Mouse (Mus musculus): ENCODE measurements around the gene Erf.

Gene Erf

DNA sequence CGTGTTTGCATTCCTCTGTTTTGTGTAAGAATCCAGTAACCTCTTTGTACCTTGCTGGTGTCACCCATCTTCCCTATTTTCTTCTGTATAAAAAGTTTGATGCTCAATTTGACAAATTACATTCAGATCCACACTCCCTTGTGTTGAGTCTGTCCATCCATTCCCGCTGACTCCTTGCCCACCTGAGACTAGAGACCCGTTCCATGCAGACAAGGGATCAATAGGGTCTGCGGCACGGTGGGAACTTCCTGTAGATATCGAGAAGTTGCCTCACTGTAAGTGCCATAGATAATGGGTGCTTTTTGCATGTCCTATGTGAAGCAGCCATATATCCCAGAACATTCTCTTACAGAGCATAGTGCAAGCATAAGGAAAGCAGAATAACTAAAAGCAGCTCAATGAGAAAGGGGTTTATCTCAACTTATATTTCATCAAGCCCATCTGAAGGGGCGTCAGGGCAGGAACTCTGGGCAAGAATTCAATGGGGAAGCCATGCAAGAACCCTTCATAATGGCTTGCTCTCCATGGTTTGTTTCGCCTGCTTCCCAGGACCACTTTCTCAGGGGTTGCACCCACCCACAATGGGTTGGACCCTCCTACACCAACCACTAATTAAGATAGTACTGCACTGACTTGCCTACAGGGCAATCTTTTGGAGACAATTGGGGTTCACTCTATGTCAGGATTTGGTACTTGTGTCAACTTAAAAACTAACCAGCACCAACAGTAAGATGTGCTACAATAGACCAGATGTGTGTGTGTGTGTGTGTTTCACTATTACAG is 15.8 kb upstream of the Erf start:
- peak; percentile 16 for DNase-seq

DNA sequence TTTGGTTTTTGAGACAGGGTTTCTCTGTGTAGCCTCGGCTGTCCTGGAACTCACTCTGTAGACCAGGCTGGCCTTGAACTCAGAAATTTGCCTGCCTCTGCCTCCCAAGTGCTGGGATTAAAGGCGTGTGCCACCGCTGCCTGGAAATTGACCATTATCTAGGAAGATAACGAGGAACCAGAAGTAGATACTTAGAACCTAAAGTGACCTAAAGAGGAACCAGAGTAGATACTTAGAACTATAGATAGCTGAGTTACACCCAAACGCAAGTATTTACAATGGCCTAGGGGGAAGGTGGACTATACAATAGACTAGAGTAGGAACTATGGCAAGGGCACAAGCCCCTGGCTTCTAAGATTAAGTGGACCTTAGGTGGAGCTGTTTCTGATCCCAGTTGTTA is 15.2 kb upstream of the Erf start:
- DNase-seq = peak; percentile 13

DNA sequence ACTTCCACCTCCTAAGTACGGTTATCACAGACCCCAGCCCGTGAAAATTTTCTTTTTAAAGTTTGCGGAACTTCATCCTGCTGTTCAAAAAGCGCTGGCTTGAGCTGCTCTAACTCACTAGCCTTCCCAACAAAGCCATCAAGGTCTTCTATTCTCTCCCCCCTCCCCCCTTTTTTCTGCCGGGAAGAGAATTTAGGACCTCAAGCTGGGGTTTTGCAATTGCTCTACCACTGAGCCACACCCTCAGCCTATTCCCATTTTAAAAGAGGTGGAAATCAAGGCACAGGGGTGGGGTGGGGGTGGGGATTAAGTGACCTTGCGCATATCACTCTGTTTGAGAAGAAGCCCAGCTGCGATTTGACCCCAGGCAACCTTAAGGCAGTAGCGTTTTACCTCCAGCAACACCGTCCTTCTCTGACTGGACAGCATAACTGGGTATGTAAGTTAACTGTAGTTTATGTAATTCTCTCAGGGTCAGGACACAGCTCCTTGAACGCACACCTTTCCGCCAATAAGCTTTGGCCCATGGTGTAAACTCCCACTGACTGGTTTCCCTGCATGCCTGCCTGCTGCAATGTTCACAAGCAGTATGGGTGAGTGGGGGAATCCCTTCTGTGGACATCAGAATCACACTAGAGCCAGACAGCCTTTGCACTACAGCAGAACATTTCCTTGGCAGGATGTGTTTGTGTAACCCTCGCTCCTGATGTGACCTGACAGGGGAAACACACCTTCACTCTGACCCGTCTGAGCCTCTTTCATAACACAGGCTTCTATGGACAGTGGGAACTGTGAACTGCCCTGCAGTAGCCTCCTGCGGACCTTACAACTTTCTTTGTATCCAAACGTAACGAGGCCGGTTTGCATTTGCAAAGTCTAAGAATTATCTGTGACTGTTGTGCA is 13.7 kb upstream of the Erf start:
- DNase-seq = no peak

DNA sequence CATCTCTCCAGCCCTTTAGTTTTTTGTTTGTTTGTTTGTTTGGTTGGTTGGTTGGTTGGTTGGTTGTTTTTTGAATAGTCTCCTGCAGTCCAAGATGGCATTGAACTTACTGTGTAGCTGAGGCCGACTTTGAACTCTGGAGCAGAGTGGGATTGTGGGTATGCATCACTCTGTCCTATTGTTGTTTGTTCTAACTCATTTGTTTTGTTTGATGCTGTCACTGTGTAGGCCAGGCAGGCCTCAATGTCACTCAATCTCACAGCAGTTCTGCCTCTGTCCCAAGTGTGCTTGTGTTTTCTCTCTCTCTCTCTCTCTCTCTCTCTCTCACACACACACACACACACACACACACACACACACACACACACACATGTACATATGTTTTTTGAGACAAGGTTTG is 11.3 kb upstream of the Erf start:
- no peak for DNase-seq

DNA sequence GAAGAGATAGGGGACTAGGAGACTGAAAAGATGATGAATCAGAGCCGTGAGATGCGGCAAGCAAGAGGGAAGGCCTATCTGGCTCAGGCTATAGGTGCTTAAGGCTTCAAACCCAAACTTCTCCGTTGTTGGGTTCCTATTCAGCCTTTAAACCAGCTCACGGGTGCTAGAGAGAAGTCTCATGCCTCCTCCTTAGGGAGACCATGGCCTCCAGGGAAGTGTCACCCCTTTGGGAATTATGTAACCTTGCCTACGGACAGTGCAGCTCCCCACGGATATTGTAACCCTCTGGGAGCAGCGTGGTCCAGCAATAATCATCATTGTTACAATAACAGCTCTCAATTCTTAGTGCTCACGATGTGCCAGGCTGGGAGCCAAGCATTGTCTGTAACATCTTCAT is 1.3 kb upstream of the Erf start:
- DNase-seq = no peak

DNA sequence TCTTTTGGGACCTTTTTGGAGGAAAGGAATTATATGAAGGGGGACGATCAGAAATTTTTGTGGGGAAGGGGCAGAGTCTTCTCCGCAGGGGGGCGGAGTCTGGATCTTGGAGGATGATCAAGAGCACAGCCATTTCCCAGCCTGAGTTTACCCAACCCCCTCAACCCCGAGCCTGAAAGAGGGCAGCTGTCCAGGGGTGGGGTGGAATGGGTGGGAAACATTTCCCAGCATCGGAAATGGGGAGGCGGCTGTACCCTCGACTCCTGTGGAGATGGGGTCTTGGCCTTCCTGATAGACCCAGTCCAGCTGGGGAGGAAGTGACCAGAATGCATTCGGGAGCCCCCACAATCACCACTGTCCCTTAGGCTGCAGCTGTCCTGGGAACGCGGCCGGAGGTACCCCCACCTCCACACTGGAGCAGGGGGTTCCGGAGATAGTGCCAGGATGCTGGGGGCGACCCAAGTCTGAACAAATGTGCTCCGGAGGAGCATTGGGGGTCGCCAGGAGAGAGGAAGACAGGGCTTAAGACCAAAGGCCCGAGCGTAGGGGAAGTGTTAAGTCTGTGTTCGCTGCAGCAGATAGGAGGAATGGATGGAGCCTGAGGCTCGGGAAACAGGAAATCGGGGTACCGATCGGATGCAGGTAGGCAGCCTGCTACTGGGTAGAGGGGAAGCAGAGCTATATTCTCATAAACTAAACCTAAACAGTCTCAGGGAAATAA is 670 bp upstream of the Erf start:
- peak; percentile 61 for DNase-seq

DNA sequence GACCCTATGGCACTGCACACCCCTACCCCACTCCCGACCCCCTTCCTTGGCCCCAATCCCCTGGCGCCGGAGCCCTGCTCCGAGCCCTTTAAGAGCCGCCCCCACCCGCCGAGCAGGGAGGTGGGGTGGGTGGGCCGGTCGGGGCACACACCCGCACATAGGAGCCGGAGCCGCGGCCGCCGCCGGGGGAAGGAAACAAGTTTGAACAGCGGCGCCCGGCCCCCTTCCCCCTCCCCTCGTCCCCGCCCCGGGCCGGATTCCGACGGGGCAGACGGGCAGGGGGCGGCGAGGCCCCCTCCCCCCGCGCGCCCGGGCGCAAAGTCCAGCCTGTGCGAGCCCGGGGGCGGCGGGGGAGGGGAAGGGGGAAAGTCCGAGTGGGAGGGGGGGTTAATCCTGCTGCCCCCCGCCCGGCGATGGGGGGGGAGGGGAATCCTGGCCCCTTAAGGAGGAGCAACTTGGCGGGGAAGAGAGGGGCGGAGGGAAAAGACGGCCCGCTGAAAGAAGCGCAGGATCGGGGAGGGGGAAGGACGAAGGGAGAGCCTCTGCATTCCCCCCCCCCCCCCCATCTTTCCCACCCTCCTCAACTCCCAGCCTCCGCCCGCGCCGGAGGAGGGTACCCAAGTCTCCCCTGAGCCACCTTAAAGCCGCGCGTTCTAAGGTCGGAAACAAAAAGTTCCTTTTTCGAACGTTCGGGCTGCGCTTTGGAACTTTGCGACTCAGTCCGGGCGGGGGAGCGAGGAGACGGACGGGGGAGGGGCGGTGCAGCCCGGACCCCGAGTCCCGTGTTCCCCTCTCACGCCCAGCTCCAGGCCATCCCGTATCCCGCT is 1.0 kb downstream of the Erf start:
- peak; percentile 85 for DNase-seq

DNA sequence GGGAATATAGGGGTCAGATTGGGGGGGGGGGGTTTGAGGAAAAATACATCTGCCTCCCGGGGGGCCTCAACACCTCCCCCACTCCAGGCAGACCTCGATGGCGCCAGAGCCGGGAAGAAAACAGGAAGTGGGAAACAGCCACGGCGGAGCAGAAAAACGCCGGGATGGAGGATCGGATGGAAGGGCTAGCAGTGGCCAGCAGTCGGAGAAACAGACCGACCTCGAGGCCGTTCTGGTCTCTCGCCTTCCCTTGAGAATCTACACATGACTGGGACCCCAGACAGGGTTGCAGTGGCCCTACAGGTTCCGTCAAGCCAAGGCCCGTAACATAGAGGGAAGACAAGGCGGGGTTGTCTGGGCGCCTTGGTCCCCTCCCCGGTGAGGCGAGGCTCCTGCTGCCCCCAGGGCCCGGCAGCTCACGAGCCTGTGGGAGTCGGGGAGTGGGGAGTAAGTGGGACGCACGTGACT is 1.7 kb downstream of the Erf start:
- DNase-seq = peak; percentile 58

DNA sequence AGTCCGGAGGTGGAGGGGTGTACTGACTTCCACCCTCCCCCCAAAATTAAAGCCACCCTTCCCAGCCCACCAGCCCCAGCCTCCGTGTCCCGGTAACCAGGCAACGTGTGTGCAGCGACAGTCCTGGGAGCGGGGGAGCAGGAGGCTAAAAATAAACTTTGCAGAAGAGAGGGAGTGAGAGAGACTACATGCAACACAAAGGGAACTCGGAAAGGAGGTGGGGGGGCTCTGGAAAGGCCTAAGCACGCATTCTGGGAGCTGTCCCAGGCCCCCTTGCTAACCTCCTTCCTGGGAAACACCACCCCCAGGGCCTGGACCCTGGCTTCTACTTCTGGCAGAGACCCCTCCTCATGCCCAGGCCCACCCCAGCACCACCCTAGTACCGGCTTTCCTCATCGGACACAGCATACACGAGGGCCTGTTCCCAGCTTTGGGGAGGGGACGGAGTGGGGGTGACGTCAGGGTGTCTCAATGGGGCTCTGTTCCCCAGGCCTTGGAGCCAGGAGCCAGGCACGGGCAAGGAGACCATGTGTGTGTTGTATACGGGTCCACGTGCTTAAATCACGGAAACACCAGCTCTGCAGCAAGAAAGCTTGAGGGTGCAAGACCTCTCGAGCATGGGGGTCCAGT is 2.4 kb downstream of the Erf start:
- peak; percentile 48 for DNase-seq

DNA sequence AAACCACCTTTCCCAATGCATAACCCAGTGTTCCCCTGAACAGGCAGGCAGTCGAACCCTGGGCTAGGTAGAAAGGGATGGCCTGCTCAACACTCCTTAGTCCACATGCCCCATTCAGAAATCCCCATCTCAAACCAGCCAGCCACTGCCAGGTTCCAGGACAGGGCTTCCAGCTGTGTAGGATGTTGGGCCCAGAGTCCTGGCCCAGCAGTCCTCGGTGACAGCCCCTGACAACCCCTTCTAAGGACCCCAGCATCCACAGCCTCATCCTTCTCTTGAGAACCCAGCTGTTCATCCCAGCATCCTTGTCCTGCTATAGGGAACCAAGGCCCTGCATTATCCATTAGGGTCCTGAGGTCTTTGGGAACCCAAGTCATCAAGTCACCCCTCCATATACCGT is 3.1 kb downstream of the Erf start:
- no peak for DNase-seq

DNA sequence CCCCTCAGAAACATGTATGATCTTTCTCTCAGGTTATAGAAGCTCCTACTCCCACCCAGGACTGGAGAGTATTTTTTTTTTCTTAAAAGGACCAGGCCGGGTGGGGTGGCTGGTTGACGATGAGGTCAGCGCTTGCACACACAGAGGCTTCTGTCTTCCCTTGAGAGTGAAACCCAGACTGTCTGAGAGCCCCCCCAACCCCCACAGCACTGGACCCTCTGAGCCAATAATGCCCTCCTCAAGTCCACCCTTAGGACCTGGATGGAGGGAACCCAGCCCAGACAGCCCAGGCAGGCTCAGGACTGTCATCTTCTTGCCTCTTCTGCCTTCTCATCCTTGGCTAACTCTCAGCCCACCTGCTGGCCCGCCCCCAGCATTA is 3.8 kb downstream of the Erf start:
- no peak for DNase-seq

DNA sequence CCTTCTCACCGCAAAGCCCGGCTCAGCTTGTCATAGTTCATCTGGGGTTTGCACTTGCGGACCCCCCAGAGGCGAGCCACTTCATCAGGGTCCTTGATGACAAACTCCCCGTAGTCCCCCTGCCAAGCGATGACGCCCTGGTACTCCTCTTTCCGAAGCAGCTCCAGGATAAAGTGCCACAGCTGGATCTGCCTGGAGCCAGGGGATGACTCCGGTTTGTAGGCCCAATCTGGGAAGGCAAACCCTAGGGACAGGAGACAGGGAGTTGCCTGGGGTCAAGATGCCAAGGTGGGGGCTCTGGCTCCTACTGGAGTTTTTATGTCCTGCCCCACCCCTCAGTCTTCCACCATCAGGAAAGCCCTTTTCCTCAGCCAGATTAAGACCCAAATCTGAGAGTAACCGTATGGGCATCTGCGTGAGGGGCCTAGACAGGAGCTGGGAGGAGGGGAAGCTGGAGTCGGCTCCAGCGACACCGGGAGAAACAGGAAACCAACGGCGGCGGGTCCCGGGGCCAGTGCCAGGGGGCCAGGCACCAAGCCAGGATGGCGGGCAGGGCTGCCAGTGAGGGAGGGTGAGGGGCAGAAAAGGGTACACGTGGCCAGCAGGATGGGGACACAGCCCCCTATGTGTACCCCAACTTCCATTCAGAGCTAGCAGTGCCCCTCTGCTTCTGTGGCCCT is 4.3 kb downstream of the Erf start:
- no peak for DNase-seq

DNA sequence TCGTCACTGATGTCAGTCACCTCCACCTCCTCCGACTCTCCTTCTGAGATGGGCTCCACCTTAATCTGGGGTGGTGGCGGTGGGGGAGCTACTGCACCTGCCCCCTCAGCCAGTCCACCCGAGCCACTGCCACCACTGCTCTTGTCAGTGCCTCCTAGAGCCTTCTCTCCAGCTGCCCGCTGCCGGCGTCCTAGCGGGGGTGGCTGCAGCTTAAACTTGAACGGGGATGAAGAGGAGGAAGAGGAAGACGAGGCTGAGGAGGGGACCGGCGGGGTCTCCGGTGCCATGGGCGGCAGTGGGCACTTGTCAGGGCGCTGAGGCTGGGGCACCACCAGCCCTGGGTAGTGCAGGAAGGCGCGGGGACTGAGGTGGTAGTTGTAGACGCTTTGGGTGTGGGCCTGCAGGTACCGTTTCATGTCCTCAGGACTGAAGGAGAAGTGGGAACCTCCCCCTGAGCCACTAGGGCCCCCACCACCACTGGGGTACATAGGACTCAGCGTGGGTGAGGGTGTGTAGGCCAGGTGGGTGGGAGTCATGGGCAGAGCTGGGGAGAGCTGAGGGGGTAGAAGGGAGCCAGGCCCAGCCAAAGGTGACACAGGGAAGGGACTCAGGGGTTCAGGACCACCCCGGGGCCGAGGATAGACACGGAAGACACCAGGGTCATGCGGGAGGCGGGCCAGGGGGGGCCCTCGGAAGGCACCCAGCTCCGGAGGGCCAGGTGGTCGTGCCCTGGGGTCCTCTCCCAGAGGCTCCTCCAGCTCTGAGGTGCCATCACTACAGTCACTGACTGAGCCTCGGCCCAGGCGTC is 5.8 kb downstream of the Erf start:
- DNase-seq = no peak

DNA sequence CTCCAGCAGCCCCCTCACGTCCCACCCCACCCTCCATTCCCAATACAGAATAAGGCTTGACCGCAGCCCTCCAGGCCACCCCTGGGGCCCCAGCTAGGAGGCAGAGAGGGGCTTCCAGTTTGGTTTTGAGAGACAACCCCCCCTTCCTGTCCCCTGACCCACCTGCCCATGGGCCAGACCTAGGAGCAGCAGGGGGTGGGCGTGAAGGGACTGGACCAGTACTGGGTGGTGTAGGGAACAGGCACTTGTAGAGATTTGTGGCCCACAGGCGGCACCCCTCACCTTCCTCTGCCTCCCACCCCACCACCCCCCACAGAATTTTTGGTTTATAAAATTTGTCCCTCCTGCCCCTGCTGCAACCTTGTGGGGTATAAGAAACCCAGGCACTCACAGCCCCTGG is 7.2 kb downstream of the Erf start:
- DNase-seq = no peak

DNA sequence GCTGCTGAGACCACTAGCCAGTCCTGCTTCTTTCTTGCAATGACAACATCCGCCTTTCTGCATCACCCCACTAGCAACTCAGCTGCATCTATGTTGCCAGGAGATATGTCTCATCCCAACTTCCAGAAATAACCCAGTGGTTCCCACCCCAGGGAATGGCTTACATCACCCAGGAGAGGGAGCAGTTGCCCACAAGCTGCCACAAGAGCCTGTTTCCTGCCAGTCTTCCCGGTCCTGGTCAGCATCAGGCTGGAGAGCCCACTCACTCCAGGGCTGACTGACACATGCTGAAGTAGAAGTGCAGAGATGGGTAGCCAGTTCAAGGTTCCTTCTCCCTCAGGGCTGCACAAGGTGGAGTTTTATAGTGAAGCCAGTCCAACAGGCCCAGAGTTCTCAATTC is 9.5 kb downstream of the Erf start:
- DNase-seq = peak; percentile 79

DNA sequence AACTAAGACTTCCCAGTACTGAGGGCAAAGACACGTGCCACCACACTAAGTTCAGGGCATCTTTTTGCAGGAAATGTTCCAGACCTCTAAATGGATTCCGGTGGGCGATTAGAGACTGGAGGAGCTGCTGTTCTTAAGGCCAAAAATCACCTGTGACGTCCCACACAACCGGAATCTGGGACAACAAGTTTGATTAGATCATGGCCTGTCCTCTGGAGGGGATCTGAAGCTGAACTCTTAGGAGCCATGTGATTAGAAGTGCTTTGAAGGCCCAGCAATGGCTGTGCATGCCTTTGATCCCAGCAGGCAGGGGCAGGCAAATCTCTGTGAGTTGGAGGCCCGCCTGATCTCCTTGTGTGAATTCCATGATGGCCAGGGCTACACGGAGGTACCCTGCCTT is 9.9 kb downstream of the Erf start:
- no peak for DNase-seq

DNA sequence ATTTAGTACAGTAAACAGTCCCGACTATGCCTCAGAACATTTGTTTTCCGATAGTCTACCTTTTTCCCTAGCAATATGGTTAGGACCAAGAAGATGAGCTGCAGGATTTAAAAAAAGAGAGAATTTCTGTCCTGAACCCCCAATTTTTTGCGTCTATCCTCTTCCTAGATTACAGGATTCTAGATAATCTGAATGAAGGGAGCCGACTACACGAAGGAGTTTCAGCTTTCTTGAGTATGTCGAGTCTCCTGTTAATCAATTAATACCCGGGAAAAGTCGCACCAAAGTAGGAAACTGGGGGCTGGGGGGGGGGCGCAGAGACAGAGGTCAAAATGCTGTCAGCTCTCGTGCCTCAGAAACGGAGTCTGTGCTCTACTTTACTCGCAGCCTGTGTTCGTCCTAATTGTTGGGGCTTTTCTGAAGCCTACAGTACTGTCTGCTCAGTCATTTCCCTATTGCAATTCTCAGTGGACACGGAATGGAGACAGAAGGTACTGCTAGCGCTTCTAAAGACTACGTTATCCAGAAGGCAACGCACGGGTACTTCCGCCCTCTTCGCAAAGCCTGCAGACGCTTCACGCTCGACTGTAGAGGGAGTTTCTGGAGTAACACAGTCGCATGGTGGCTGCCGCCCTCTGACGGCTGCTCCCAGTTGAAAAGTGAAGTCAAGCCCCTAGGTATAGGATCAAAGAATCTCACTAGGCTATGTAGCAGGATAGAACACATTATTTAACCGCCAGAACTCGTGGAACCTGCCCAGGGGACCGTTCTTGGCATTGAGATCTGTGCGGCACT is 11.5 kb downstream of the Erf start:
- peak; percentile 93 for DNase-seq

DNA sequence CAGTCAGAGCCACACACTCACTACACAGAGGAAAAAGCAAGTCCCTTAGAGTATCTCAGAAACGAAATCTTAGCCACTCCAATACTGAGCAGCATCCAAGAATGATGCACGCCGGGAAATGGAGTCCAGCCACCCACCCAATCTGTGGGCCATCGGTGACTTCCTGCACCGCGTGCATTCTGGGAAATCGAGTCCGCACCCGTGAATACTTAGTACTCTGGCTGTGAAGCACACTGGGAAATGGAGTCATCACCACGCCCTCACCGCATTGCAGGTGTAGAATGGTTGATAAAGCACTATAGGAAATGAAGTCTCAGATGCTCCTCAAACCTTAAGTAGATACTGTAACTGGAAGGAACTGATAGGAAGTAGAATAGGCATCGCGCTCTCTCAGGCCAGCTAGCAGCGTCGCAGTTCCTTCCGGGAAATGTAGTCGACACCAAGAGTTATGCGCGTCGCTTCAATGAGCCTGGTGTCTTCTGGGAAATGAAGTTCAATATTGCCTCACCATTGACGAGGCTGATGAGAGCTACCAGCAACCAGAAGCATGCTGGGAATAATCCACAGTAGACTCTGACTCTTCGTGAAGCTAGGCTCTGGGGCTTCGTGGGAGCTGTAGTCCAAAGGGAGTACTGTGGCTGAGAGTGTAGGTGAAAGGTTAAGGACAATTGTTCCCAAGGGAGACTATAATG is 12.4 kb downstream of the Erf start:
- peak; percentile 98 for DNase-seq
